Comparison of ENCODE assay signal across 18 mouse cellular contexts in genomic region chr2:45656011-45656410, GRCm38 (mm10).
"Had no signal": no experiment of that assay in that cellular context is flagged by ENCODE, and none has a peak within 500 bp of the region (broad histone marks: within the 10 kb centered on the region; RNA-seq: fewer than 3 reads in every experiment).

No protein-coding gene starts in this region.

- H3K9ac ChIP-seq: limb, embryonic 13.5 days; liver, embryonic 15.5 days; midbrain, embryonic 15.5 days; neural tube, embryonic 13.5 days; stomach, embryonic 15.5 days had no signal

- H3K27me3 ChIP-seq: limb, embryonic 13.5 days; liver, embryonic 15.5 days; megakaryocyte, embryonic 14.5 days; midbrain, embryonic 15.5 days; neural tube, embryonic 13.5 days; stomach, embryonic 15.5 days had no signal

- H3K4me1 ChIP-seq: limb, embryonic 13.5 days; liver, embryonic 15.5 days; megakaryocyte, embryonic 14.5 days; midbrain, embryonic 15.5 days; neural tube, embryonic 13.5 days; stomach, embryonic 15.5 days had no signal

- H3K4me2 ChIP-seq: limb, embryonic 13.5 days; liver, embryonic 11.5 days; liver, embryonic 15.5 days; midbrain, embryonic 11.5 days; midbrain, embryonic 15.5 days; neural tube, embryonic 13.5 days; stomach, embryonic 15.5 days had no signal

- ATAC-seq: lung, postnatal 0 days; midbrain, embryonic 15.5 days had no signal

- H3K9me3 ChIP-seq: liver, embryonic 15.5 days; midbrain, embryonic 15.5 days; stomach, embryonic 15.5 days had no signal

- H3K36me3 ChIP-seq: limb, embryonic 13.5 days; liver, embryonic 15.5 days; midbrain, embryonic 15.5 days; neural tube, embryonic 13.5 days; stomach, embryonic 15.5 days had no signal

- H3K4me3 ChIP-seq: layer of hippocampus, adult 2 months; limb, embryonic 13.5 days; liver, embryonic 15.5 days; megakaryocyte, embryonic 14.5 days; midbrain, embryonic 15.5 days; neural tube, embryonic 13.5 days; stomach, embryonic 15.5 days had no signal

- DNase-seq: kidney, adult 8-10 months; kidney, postnatal 10 days; kidney, postnatal 4 days; lung, adult 2 months; retina, postnatal 1 day; right cerebral cortex, postnatal 4 days; thymus, postnatal 36 days had no signal

- H3K27ac ChIP-seq: layer of hippocampus, adult 2 months; limb, embryonic 13.5 days; liver, embryonic 15.5 days; macrophage; midbrain, embryonic 15.5 days; neural tube, embryonic 13.5 days; stomach, embryonic 15.5 days had no signal
